Mouse (Mus musculus) natural killer cell, adult 2 months (primary cell): ENCODE data around the gene Cenpm.
A peak's percentile ranks its signal among the peaks of the same experiment; 100 is the strongest.

Experiments
- DNase-seq, 2 experiments: peaks; one replicate each; pipeline ENCODE4 v3.0.0; 2022; ENCODE audit warnings: low spot score in 2 of 2

Cenpm gene

GRCm38 (mm10) chr15:82192617-82193016, 51.9 kb downstream of the Cenpm start:
- DNase-seq, result no peak

GRCm38 (mm10) chr15:82188481-82189240, 55.9 kb downstream of the Cenpm start:
- peak; percentile 25 to 58 for DNase-seq

GRCm38 (mm10) chr15:82187924-82188323, 56.6 kb downstream of the Cenpm start:
- no peak for DNase-seq

GRCm38 (mm10) chr15:82187401-82187800, 57.1 kb downstream of the Cenpm start:
- no peak for DNase-seq

GRCm38 (mm10) chr15:82186931-82187330, 57.6 kb downstream of the Cenpm start:
- peak; percentile 50 to 78 for DNase-seq

GRCm38 (mm10) chr15:82186131-82186530, 58.4 kb downstream of the Cenpm start:
- DNase-seq, result no peak

GRCm38 (mm10) chr15:82185062-82185783, 59.3 kb downstream of the Cenpm start:
- DNase-seq, result no peak

GRCm38 (mm10) chr15:82184656-82185055, 59.9 kb downstream of the Cenpm start:
- no peak for DNase-seq

- no peak for DNase-seq
Observed at GRCm38 (mm10) chr15:82184183-82184582, 60.4 kb downstream of the Cenpm start.
